ENCODE assay signal across 17 mouse cellular contexts in the genomic region with DNA sequence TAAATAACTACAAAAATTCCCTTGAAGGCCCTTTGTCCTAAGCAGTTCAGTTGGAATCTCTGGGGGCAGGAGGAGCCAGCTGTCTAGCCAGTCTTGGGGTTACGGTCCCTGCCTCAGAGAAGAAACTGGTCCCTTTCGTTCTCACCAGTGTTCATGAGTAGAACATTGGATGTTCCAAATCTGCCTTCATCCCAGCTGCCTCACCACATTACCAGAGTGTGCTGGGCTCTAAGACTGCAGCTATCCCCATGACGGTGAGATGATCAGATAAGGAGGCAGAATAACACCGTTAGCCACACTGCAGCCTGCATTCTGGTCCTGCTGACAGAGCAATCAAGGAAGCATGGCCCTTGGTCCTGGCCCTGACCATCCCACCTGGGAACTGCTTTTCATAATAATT.
DNase-seq lines count a peak whose midpoint lies in the region; ATAC-seq and TF ChIP-seq lines count a peak whose summit lies in the region.
"Had no signal": no experiment of that assay in that cellular context is flagged by ENCODE, and none has a peak within 500 bp of the region (broad histone marks: within the 10 kb centered on the region; RNA-seq: fewer than 3 reads in every experiment).

No protein-coding gene starts in this region.

- no peak overlapping the region for H3K4me2 ChIP-seq in heart, embryonic 11.5 days
- no peak overlapping the region for H3K4me2 ChIP-seq in lung, postnatal 0 days (replicated peaks; ENCODE audit: low read depth, low read length)
- no peak overlapping the region for H3K4me2 ChIP-seq in intestine, postnatal 0 days (replicated peaks; ENCODE audit: low read depth)
- H3K4me2 ChIP-seq: limb, embryonic 12.5 days; midbrain, embryonic 12.5 days; neural tube, embryonic 13.5 days had no signal

- DNase-seq in heart, adult 2 months = peak; percentile 20 to 33
- no peak for DNase-seq in kidney, adult 2 months
- no peak for DNase-seq in kidney, postnatal 25 days
- no peak for DNase-seq in lung, postnatal 0 days (ENCODE audit: low spot score)
- no peak for DNase-seq in lung, adult 2 months
- no peak for DNase-seq in embryonic facial prominence, embryonic 10.5 days (ENCODE audit: low spot score)
- DNase-seq: cerebellum, adult 8-10 months; gastrocnemius, postnatal 36 days; thymus, postnatal 25 days had no signal

- no peaks in the 10 kb centered on the region for H3K9me3 ChIP-seq in heart, embryonic 11.5 days (replicated peaks; ENCODE audit: control insufficient read depth, low read length)
- no peaks in the 10 kb centered on the region for H3K9me3 ChIP-seq in lung, postnatal 0 days (ENCODE audit: low read length)
- no peaks in the 10 kb centered on the region for H3K9me3 ChIP-seq in embryonic facial prominence, embryonic 10.5 days
- H3K9me3 ChIP-seq in intestine, postnatal 0 days (ENCODE audit: control insufficient read depth) = no peaks in the 10 kb centered on the region
- H3K9me3 ChIP-seq: hindbrain, embryonic 10.5 days; limb, embryonic 12.5 days; neural tube, embryonic 13.5 days had no signal

- peak overlapping the region; percentile 86 for H3K27ac ChIP-seq in heart, adult 2 months
- no peak overlapping the region for H3K27ac ChIP-seq in heart, embryonic 11.5 days (ENCODE audit: low read depth, low read length)
- H3K27ac ChIP-seq in kidney, adult 2 months (ENCODE audit: insufficient read depth, low read depth, low read length) = peak overlapping the region; percentile 18; the same call in 1 of the 2 replicates
- peak overlapping the region; percentile 64; the same call in 1 of the 2 replicates for H3K27ac ChIP-seq in lung, postnatal 0 days (ENCODE audit: low read length)
- H3K27ac ChIP-seq in embryonic facial prominence, embryonic 10.5 days (replicated peaks) = 0 out of 2 replicates have a peak overlapping the region, but pooled peaks have one; percentile 35
- H3K27ac ChIP-seq in intestine, postnatal 0 days (ENCODE audit: low read depth, low read length) = no peak overlapping the region
- H3K27ac ChIP-seq: hindbrain, embryonic 10.5 days; hindbrain, postnatal 0 days; limb, embryonic 12.5 days; midbrain, embryonic 12.5 days; neural tube, embryonic 13.5 days had no signal

- no peak for TF ChIP-seq CTCF in heart, adult 2 months (IDR thresholded peaks at IDR 0.05)
- TF ChIP-seq CTCF in kidney, adult 2 months (conservative IDR thresholded peaks at IDR 0.05; ENCODE audit: insufficient read depth, insufficient read length, low read depth, low read length) = no peak
- no peak for TF ChIP-seq CTCF in lung, postnatal 0 days (IDR thresholded peaks at IDR 0.05)
- TF ChIP-seq CTCF in lung, adult 2 months (IDR thresholded peaks at IDR 0.05; ENCODE audit: insufficient read depth, low read length) = no peak
- TF ChIP-seq CTCF in intestine, postnatal 0 days (IDR thresholded peaks at IDR 0.05; ENCODE audit: low read depth) = no peak

- peaks cover 17% of the 10 kb centered on the region for H3K4me1 ChIP-seq in heart, adult 2 months (ENCODE audit: control insufficient read depth, insufficient read depth, low read length)
- peaks cover 13% of the 10 kb centered on the region for H3K4me1 ChIP-seq in heart, embryonic 11.5 days (ENCODE audit: control insufficient read depth, insufficient read depth, low read length)
- peaks cover 4% of the 10 kb centered on the region; the same call in 1 of the 2 replicates for H3K4me1 ChIP-seq in kidney, adult 2 months (ENCODE audit: control insufficient read depth, insufficient read depth, low read length)
- H3K4me1 ChIP-seq in lung, postnatal 0 days (ENCODE audit: insufficient read depth, low read depth, low read length) = peaks cover 3% of the 10 kb centered on the region; the same call in 1 of the 2 replicates
- peaks cover 25% of the 10 kb centered on the region for H3K4me1 ChIP-seq in lung, adult 2 months (ENCODE audit: control insufficient read depth, insufficient read depth, low read length)
- peaks cover 15% of the 10 kb centered on the region for H3K4me1 ChIP-seq in embryonic facial prominence, embryonic 10.5 days
- no peaks in the 10 kb centered on the region for H3K4me1 ChIP-seq in intestine, postnatal 0 days (replicated peaks; ENCODE audit: control insufficient read depth, insufficient read depth, low read length)
- H3K4me1 ChIP-seq: limb, embryonic 12.5 days had no signal

- H3K79me2 ChIP-seq in heart, adult 2 months (replicated peaks; ENCODE audit: control insufficient read depth, insufficient read depth, low read length) = no peaks in the 10 kb centered on the region

- H3K9ac ChIP-seq in heart, adult 2 months (ENCODE audit: low read depth, low read length) = peak overlapping the region; percentile 2; the same call in 1 of the 2 replicates
- no peak overlapping the region for H3K9ac ChIP-seq in heart, embryonic 11.5 days (ENCODE audit: low read depth, low read length)
- no peak overlapping the region for H3K9ac ChIP-seq in lung, postnatal 0 days (replicated peaks; ENCODE audit: low read depth)
- no peak overlapping the region for H3K9ac ChIP-seq in intestine, postnatal 0 days (ENCODE audit: low read depth, low read length)
- H3K9ac ChIP-seq: limb, embryonic 12.5 days; midbrain, embryonic 12.5 days; neural tube, embryonic 13.5 days had no signal

- peaks cover 15% of the 10 kb centered on the region; the same call in 1 of the 2 replicates for H3K36me3 ChIP-seq in heart, adult 2 months (ENCODE audit: control insufficient read depth, insufficient read depth, low read length)
- no peaks in the 10 kb centered on the region for H3K36me3 ChIP-seq in heart, embryonic 11.5 days (ENCODE audit: control insufficient read depth, insufficient read depth, low read length)
- no peaks in the 10 kb centered on the region for H3K36me3 ChIP-seq in kidney, adult 2 months (ENCODE audit: control insufficient read depth, insufficient read depth, low read length)
- H3K36me3 ChIP-seq in lung, postnatal 0 days (ENCODE audit: insufficient read depth, low read length) = no peaks in the 10 kb centered on the region
- H3K36me3 ChIP-seq in embryonic facial prominence, embryonic 10.5 days (replicated peaks) = no peaks in the 10 kb centered on the region
- no peaks in the 10 kb centered on the region for H3K36me3 ChIP-seq in intestine, postnatal 0 days (ENCODE audit: control insufficient read depth, insufficient read depth)
- H3K36me3 ChIP-seq: hindbrain, embryonic 10.5 days; limb, embryonic 12.5 days; midbrain, embryonic 12.5 days; neural tube, embryonic 13.5 days had no signal

- no peak overlapping the region for H3K4me3 ChIP-seq in heart, adult 2 months
- H3K4me3 ChIP-seq in heart, embryonic 11.5 days (ENCODE audit: low read depth, low read length) = no peak overlapping the region
- H3K4me3 ChIP-seq in kidney, adult 2 months (ENCODE audit: insufficient read depth, low read depth, low read length) = no peak overlapping the region
- no peak overlapping the region for H3K4me3 ChIP-seq in lung, postnatal 0 days (ENCODE audit: low read depth, low read length)
- H3K4me3 ChIP-seq in lung, adult 2 months (replicated peaks; ENCODE audit: extremely low read depth, low read depth, low read length) = no peak overlapping the region
- no peak overlapping the region for H3K4me3 ChIP-seq in embryonic facial prominence, embryonic 10.5 days
- no peak overlapping the region for H3K4me3 ChIP-seq in intestine, postnatal 0 days (ENCODE audit: low read depth, low read length)
- H3K4me3 ChIP-seq: hindbrain, embryonic 10.5 days; limb, embryonic 12.5 days; midbrain, embryonic 12.5 days; neural tube, embryonic 13.5 days had no signal

- no peak for TF ChIP-seq EP300 in heart, adult 2 months (IDR thresholded peaks at IDR 0.05; ENCODE audit: insufficient read depth, low read depth, low read length)
- TF ChIP-seq EP300 in lung, postnatal 0 days (IDR thresholded peaks at IDR 0.05) = no peak

- intact Hi-C loops in heart, adult 2 months (cut with DNase I) = no loop called here

- ATAC-seq in heart, embryonic 11.5 days (replicated peaks; ENCODE audit: insufficient number of reproducible peaks, low FRiP score, low TSS enrichment) = no peak
- ATAC-seq in lung, postnatal 0 days = no peak
- ATAC-seq in intestine, postnatal 0 days = no peak
- ATAC-seq: forebrain, embryonic 14.5 days; hindbrain, postnatal 0 days had no signal

- H3K27me3 ChIP-seq in heart, adult 2 months (ENCODE audit: control insufficient read depth, insufficient read depth, low read length) = no peaks in the 10 kb centered on the region
- no peaks in the 10 kb centered on the region for H3K27me3 ChIP-seq in heart, embryonic 11.5 days (ENCODE audit: control insufficient read depth, insufficient read depth, low read length)
- H3K27me3 ChIP-seq in kidney, adult 2 months (replicated peaks; ENCODE audit: control insufficient read depth, insufficient read depth, low read length) = no peaks in the 10 kb centered on the region
- H3K27me3 ChIP-seq in lung, postnatal 0 days (replicated peaks; ENCODE audit: insufficient read depth, low read length) = no peaks in the 10 kb centered on the region
- no peaks in the 10 kb centered on the region for H3K27me3 ChIP-seq in embryonic facial prominence, embryonic 10.5 days (replicated peaks; ENCODE audit: low read depth, poor library complexity, severe bottlenecking)
- no peaks in the 10 kb centered on the region for H3K27me3 ChIP-seq in intestine, postnatal 0 days (replicated peaks; ENCODE audit: control insufficient read depth, insufficient read depth, low read length)
- H3K27me3 ChIP-seq: limb, embryonic 12.5 days; midbrain, embryonic 12.5 days; neural tube, embryonic 13.5 days had no signal

- TF ChIP-seq POLR2A in heart, adult 2 months (IDR thresholded peaks at IDR 0.05; ENCODE audit: insufficient read depth, low read depth, low read length) = no peak
- TF ChIP-seq POLR2A in kidney, adult 2 months (IDR thresholded peaks at IDR 0.05; ENCODE audit: low read depth, low read length) = no peak
- TF ChIP-seq POLR2A in lung, adult 2 months (IDR thresholded peaks at IDR 0.05; ENCODE audit: borderline replicate concordance, extremely low read depth, low read depth, low read length) = no peak

- WGBS in heart, adult 2 months = 33% methylated on average over 4 of the region's 4 CpGs
- WGBS in heart, embryonic 11.5 days (ENCODE audit: insufficient replicate concordance) = 50% methylated on average over 4 of the region's 4 CpGs
- WGBS in kidney, adult 2 months = 52% methylated on average over 4 of the region's 4 CpGs
- whole genome bisulfite sequencing in lung, postnatal 0 days = 40% methylated on average over 4 of the region's 4 CpGs
- 42% methylated on average over 4 of the region's 4 CpGs for WGBS in lung, adult 2 months
- WGBS in embryonic facial prominence, embryonic 10.5 days = 76% methylated on average over 4 of the region's 4 CpGs
- 62% methylated on average over 4 of the region's 4 CpGs for WGBS in intestine, postnatal 0 days

Comparison
In these comparisons a context has a peak if more than half of its experiments do, and no peak if none do; other contexts are left out.
1. H3K27ac ChIP-seq: peak in heart, adult 2 months (single experiment), kidney, adult 2 months (single experiment), lung, postnatal 0 days (single experiment) and embryonic facial prominence, embryonic 10.5 days (single experiment); none in heart, embryonic 11.5 days (single experiment) and intestine, postnatal 0 days (single experiment).
2. DNase-seq: peak in heart, adult 2 months (2 of 2); none in kidney, adult 2 months (single experiment), kidney, postnatal 25 days (0 of 2), lung, postnatal 0 days (single experiment), lung, adult 2 months (single experiment) and embryonic facial prominence, embryonic 10.5 days (single experiment).